Mouse (Mus musculus): ENCODE data around the gene Zfp948. TPM values are rescaled to one million over a fixed set of nuclear protein-coding genes. Genes with fewer than 3 reads are reported as not detected.

Gene Zfp948
- 5.3 TPM for polyA plus RNA-seq (2014; fragmentation: Illumina TruSeq; extraction: RNeasy Lipid Tissue Mini Kit (QIAGEN cat#74804); ENCODE audit: insufficient read depth, low read depth, low replicate concordance)

GRCm38 (mm10) chr17:21566728-21567349, at the start of gene Zfp948:
Gene Zfp948, plus strand, starts transcription at chr17:21567008.

GRCm38 (mm10) chr17:21535096-21536001, 31.5 kb upstream of the Zfp948 start, which contains the start of gene Zfp52:
Gene Zfp52, plus strand, starts transcription at chr17:21535539.

Other genes starting within 250 kb of the Zfp948 start
- 1.9 TPM for gene Zfp677, start 183.3 kb upstream of the Zfp948 start, polyA plus RNA-seq (2014; fragmentation: Illumina TruSeq; extraction: RNeasy Lipid Tissue Mini Kit (QIAGEN cat#74804); ENCODE audit: insufficient read depth, low read depth, low replicate concordance)
- 3.6 TPM for gene Zfp54, start 143.8 kb upstream of the Zfp948 start, polyA plus RNA-seq (2014; fragmentation: Illumina TruSeq; extraction: RNeasy Lipid Tissue Mini Kit (QIAGEN cat#74804); ENCODE audit: insufficient read depth, low read depth, low replicate concordance)
- gene Zfp51, start 116.6 kb upstream of the Zfp948 start, polyA plus RNA-seq (2014; fragmentation: Illumina TruSeq; extraction: RNeasy Lipid Tissue Mini Kit (QIAGEN cat#74804); ENCODE audit: insufficient read depth, low read depth, low replicate concordance): 5.5 TPM
- 6.0 TPM for gene Zfp53, start 78.0 kb upstream of the Zfp948 start, polyA plus RNA-seq (2014; fragmentation: Illumina TruSeq; extraction: RNeasy Lipid Tissue Mini Kit (QIAGEN cat#74804); ENCODE audit: insufficient read depth, low read depth, low replicate concordance)
- 3.4 TPM for gene Zfp52, start 31.5 kb upstream of the Zfp948 start, polyA plus RNA-seq (2014; fragmentation: Illumina TruSeq; extraction: RNeasy Lipid Tissue Mini Kit (QIAGEN cat#74804); ENCODE audit: insufficient read depth, low read depth, low replicate concordance)
- 1.9 TPM for gene Zfp983, start 83.6 kb downstream of the Zfp948 start, polyA plus RNA-seq (2014; fragmentation: Illumina TruSeq; extraction: RNeasy Lipid Tissue Mini Kit (QIAGEN cat#74804); ENCODE audit: insufficient read depth, low read depth, low replicate concordance)
- 5.8 TPM for gene Gm10226, start 124.9 kb downstream of the Zfp948 start, polyA plus RNA-seq (2014; fragmentation: Illumina TruSeq; extraction: RNeasy Lipid Tissue Mini Kit (QIAGEN cat#74804); ENCODE audit: insufficient read depth, low read depth, low replicate concordance)
- 4.2 TPM for gene Zfp760, start 140.7 kb downstream of the Zfp948 start, polyA plus RNA-seq (2014; fragmentation: Illumina TruSeq; extraction: RNeasy Lipid Tissue Mini Kit (QIAGEN cat#74804); ENCODE audit: insufficient read depth, low read depth, low replicate concordance)
- 2.6 TPM for gene Zfp229, start 163.8 kb downstream of the Zfp948 start, polyA plus RNA-seq (2014; fragmentation: Illumina TruSeq; extraction: RNeasy Lipid Tissue Mini Kit (QIAGEN cat#74804); ENCODE audit: insufficient read depth, low read depth, low replicate concordance)